Mouse (Mus musculus) G1E (cell line): ENCODE measurements at regions not wholly inside any gene's neighbourhood (a gene's known extent, or its start where the extent isn't known, plus 50 kb on each side); places are given as distances from the start of the nearest gene placed in this dataset.

Experiments used
- ATAC-seq: 2 replicates; pipeline ENCODE4 v1.8.0; 2016; ENCODE audit warnings: mild to moderate bottlenecking; ENCODE audit not compliant: insufficient number of reproducible peaks, poor library complexity, low FRiP score, severe bottlenecking; ENCODE audit errors: extremely low read depth
- DNase-seq: peaks from one replicate; pipeline ENCODE4 v3.0.0; 2012; ENCODE audit warnings: low spot score
- H3K27me3 ChIP-seq: 2 replicates; pipeline ENCODE4 v1.6.1; 2012; ENCODE audit warnings: mild to moderate bottlenecking, low read length, inconsistent platforms; ENCODE audit not compliant: insufficient read depth
- H3K36me3 ChIP-seq: replicated peaks from 2 replicates; pipeline ENCODE3; 2012; ENCODE audit warnings: mild to moderate bottlenecking, inconsistent platforms
- H3K4me1 ChIP-seq: 2 replicates; pipeline ENCODE4 v1.6.1; 2012; ENCODE audit warnings: low read depth, low read length, inconsistent platforms, mixed read lengths; ENCODE audit not compliant: insufficient read depth
- H3K4me3 ChIP-seq: 2 replicates; pipeline ENCODE4 v1.5.1; 2012; ENCODE audit warnings: low read depth, mild to moderate bottlenecking, inconsistent platforms, low read length, moderate library complexity, mixed read lengths
- H3K9me3 ChIP-seq: replicated peaks from 2 replicates; pipeline ENCODE4 v1.6.1; 2012; ENCODE audit warnings: inconsistent platforms
- CTCF ChIP-seq: IDR thresholded peaks from 2 replicates; pipeline ENCODE4 v1.5.1; 2012; ENCODE audit warnings: low read depth, low read length, inconsistent platforms, mixed read lengths
- GATA1 ChIP-seq: IDR thresholded peaks from 2 replicates; pipeline ENCODE4 v1.6.1; 2012; ENCODE audit warnings: borderline replicate concordance, low read length, inconsistent platforms, mixed read lengths
- GATA2 ChIP-seq: IDR thresholded peaks from 2 replicates; pipeline ENCODE4 v1.6.1; 2012; ENCODE audit warnings: low read depth, low read length, inconsistent platforms, borderline replicate concordance
- POLR2AphosphoS5 ChIP-seq: IDR thresholded peaks from 2 replicates; pipeline ENCODE4 v1.6.1; 2012; ENCODE audit warnings: low read depth, low read length, inconsistent platforms; ENCODE audit not compliant: insufficient replicate concordance
- TAL1 ChIP-seq: conservative IDR thresholded peaks from 2 replicates; pipeline ENCODE4 v1.6.1; 2012; ENCODE audit warnings: low read depth, low read length, inconsistent platforms, mixed read lengths

- H3K9me3 ChIP-seq, result no peaks in the 10 kb centered on the region
- DNase-seq, result no peak
- no peak for ATAC-seq
- no peaks in the 10 kb centered on the region for H3K36me3 ChIP-seq
- H3K4me1 ChIP-seq, result no peaks in the 10 kb centered on the region
- H3K27me3 ChIP-seq, result no peaks in the 10 kb centered on the region
- TF ChIP-seq CTCF (no peak), POLR2AphosphoS5 (no peak), TAL1 (no peak), GATA1 (no peak), GATA2 (no peak)
- no peak overlapping the region for H3K4me3 ChIP-seq
These were observed 71.4 kb downstream of the Fam173b start for GRCm38 (mm10) chr15:31673038-31673437.

DNA sequence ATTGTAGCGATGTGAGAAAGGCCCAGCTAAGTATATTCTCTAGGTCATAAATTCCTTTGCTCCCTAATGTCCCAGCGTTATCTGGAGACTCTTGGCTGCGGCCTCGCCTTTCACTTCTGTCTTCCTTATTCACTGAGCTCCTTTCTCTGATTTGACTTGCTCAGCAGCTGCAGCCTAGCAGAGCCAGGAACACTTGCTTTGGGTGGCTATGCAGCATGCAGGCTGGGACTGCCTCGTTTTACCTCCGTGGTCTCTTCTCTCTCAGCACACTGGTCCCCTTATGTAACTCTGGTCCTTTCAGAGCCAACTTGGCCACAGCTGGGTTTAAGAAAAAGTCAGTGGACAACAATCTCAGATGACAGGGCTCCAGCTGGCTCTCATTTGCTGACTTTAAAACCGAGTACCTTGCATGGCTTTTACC lies 75.1 kb downstream of the Fam173b start:
- no peak for ATAC-seq
- Histone ChIP-seq H3K9me3 (no peaks in the 10 kb centered on the region), H3K36me3 (no peaks in the 10 kb centered on the region)

DNA sequence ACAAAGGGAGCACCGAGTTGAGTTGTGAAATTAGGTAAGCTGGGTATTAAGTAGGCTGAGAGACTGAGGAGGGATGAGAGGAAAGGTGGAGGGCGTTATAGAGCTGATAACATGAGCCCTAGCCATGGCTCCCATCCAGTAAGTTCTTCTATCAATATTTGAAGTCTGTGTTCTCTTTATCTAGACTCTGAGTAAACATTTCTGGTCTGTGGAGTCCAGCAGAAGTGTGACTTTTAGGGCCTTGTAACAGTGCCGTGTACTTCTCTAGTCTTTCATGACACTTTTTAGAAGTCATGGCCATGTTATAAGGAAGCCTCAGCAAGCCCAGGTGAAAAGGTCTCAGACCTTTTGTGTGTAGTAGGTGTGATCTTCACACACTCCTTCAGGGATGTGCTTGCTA lies 91.5 kb downstream of the Fam173b start:
- Histone ChIP-seq H3K27me3 (no peaks in the 10 kb centered on the region), H3K9me3 (no peaks in the 10 kb centered on the region), H3K4me3 (no peak overlapping the region), H3K36me3 (no peaks in the 10 kb centered on the region), H3K4me1 (no peaks in the 10 kb centered on the region)
- TF ChIP-seq GATA1 (no peak), TAL1 (no peak), CTCF (no peak), GATA2 (no peak), POLR2AphosphoS5 (no peak)
- ATAC-seq (no peak), DNase-seq (no peak)

More for the DNA sequence above, 75.1 kb downstream of the Fam173b start:
- no peak overlapping the region for H3K4me3 ChIP-seq
- TF ChIP-seq POLR2AphosphoS5, result no peak
- no peak for TF ChIP-seq GATA1
- TF ChIP-seq GATA2, result no peak
- TF ChIP-seq TAL1, result no peak
- TF ChIP-seq CTCF, result no peak
- no peaks in the 10 kb centered on the region for H3K4me1 ChIP-seq
- no peak for DNase-seq
- H3K27me3 ChIP-seq, result no peaks in the 10 kb centered on the region

DNA sequence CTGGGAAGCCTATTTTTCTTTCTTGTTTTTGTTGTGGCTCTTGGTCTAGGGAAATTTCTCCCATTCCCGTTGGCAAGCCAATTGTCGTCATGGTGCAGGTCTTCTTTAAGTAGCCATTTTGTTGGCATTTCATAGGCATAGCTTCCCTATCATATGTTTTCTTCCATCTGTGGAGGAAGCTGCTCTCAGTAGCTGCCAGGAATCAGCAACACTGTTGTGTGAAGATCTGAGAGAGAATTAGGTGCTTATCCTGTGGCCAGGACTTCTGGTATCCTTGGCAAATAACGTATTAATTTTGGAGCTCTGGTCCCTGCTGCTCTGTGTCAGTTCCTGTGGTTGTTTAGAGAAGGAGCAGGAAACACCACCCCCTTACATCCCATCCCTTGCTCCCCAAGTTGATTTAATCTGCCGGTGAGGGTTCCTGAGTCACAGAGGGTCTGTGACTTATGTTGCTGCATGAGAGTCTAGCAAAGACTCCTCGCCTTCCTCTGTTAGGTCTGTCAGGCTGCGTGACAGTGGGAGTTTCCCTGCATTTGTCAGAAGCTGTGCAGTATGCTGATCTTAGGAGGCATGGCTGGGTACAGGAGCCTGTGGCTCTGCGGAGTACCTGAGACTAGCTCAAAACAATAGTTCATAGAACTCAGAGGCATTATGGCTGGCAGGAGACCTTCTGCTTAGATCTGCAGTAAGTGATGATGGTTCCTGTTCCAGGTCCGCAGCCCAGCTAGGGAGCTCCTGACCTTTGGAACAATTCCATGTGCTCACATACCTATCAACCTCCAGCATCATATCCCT lies 93.4 kb downstream of the Fam173b start:
- H3K4me3 ChIP-seq, result no peak overlapping the region
- no peaks in the 10 kb centered on the region for H3K27me3 ChIP-seq
- no peaks in the 10 kb centered on the region for H3K9me3 ChIP-seq
- ATAC-seq (no peak), DNase-seq (no peak)
- TF ChIP-seq POLR2AphosphoS5 (no peak), GATA1 (no peak), CTCF (no peak), GATA2 (no peak), TAL1 (no peak)
- no peaks in the 10 kb centered on the region for H3K4me1 ChIP-seq
- no peaks in the 10 kb centered on the region for H3K36me3 ChIP-seq

- H3K4me1 ChIP-seq, result no peaks in the 10 kb centered on the region
- DNase-seq (no peak), ATAC-seq (no peak)
- H3K36me3 ChIP-seq, result no peaks in the 10 kb centered on the region
- no peaks in the 10 kb centered on the region for H3K9me3 ChIP-seq
- H3K4me3 ChIP-seq, result no peak overlapping the region
- no peaks in the 10 kb centered on the region for H3K27me3 ChIP-seq
- no peak for TF ChIP-seq GATA2
- no peak for TF ChIP-seq CTCF
- no peak for TF ChIP-seq GATA1
- no peak for TF ChIP-seq POLR2AphosphoS5
- no peak for TF ChIP-seq TAL1
These were observed 101.7 kb downstream of the Fam173b start for GRCm38 (mm10) chr15:31703400-31703799.

DNA sequence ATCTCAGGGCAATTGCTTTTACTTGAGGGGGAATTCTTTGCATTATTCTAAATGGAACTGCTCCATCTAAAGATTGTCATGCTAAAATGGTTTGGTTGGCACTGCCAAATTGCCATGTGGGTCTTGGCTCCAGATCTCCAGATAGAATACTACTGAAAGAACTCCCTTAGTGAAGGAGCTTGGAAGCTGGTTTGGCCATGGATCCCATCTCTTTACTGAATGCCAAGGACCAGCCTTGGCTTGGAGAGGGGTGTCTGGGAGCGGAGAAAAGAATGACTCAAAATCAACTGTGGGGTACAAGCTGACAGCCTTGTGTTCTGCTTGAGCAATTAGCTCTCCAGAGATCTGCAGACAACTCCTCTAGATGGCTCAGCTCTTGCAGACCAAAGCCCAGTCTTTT lies 105.8 kb downstream of the Fam173b start:
- H3K4me1 ChIP-seq, result no peaks in the 10 kb centered on the region
- TF ChIP-seq TAL1 (no peak), POLR2AphosphoS5 (no peak)
- H3K27me3 ChIP-seq, result no peaks in the 10 kb centered on the region
- H3K4me3 ChIP-seq, result no peak overlapping the region
- H3K36me3 ChIP-seq, result no peaks in the 10 kb centered on the region
- no peaks in the 10 kb centered on the region for H3K9me3 ChIP-seq
- ATAC-seq (no peak), DNase-seq (no peak)

DNA sequence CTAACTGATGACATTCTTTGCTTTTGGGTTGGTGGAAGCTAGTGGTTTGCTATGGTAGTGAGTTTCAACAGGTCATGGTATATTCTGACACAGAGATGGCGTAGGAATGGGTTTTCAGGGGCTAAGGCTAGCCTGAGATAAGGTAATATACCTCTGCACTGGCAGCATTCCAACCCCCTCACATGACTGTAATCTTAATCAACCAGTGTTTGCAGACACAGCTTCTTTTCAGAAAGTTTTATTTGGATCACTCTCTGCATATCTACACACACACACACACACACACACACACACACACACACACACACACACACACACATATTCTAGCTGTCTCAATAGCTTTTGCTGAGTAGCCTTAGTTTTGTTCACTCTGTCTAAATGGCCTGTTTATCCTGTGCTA lies 119.4 kb downstream of the Fam173b start:
- DNase-seq (no peak), ATAC-seq (no peak)
- TF ChIP-seq TAL1, result no peak
- H3K4me1 ChIP-seq, result peaks cover 6% of the 10 kb centered on the region
- no peaks in the 10 kb centered on the region for H3K27me3 ChIP-seq
- no peaks in the 10 kb centered on the region for H3K9me3 ChIP-seq
- H3K36me3 ChIP-seq, result no peaks in the 10 kb centered on the region
- no peak overlapping the region for H3K4me3 ChIP-seq
